Mouse (Mus musculus) ES-Bruce4 (cell line): ENCODE data around the gene Lpin2.

ENCODE experiments used
- CTCF ChIP-seq: IDR thresholded peaks from one replicate; pipeline ENCODE4 v1.8.1; 2011; ENCODE audit warnings: low read depth, low read length
- POLR2A ChIP-seq: IDR thresholded peaks from one replicate; pipeline ENCODE4 v1.8.1; 2011; ENCODE audit warnings: low read length; ENCODE audit not compliant: insufficient read depth

- TF ChIP-seq POLR2A (no peak), CTCF (no peak)
Measured at GRCm38 (mm10) chr17:71224521-71224920, 42.2 kb downstream of the Lpin2 start.
